In genomic region chr10:120876549-120877270, GRCm38 (mm10) we compare ENCODE assay signal across 9 mouse cellular contexts. TPM values are rescaled to one million over a fixed set of nuclear protein-coding genes. Genes with fewer than 3 reads are reported as not detected.
DNase-seq lines count a peak whose midpoint lies in the region; ATAC-seq lines count a peak whose summit lies in the region.
"Had no signal": no experiment of that assay in that cellular context is flagged by ENCODE, and none has a peak within 500 bp of the region (broad histone marks: within the 10 kb centered on the region; RNA-seq: fewer than 3 reads in every experiment).

No protein-coding gene starts in this region.

- H3K36me3 ChIP-seq in heart, embryonic 11.5 days (ENCODE audit: control insufficient read depth, insufficient read depth, low read length), result no peaks in the 10 kb centered on the region
- H3K36me3 ChIP-seq in embryonic facial prominence, embryonic 13.5 days, result no peaks in the 10 kb centered on the region
- no peaks in the 10 kb centered on the region for H3K36me3 ChIP-seq in liver, embryonic 15.5 days (replicated peaks)
- H3K36me3 ChIP-seq: midbrain, embryonic 12.5 days had no signal

- 55% methylated on average over 20 of the region's 20 CpGs for WGBS in heart, embryonic 11.5 days (ENCODE audit: insufficient replicate concordance)
- 56% methylated on average over 20 of the region's 20 CpGs for WGBS in embryonic facial prominence, embryonic 13.5 days
- WGBS in liver, embryonic 15.5 days (ENCODE audit: insufficient replicate concordance), result 62% methylated on average over 20 of the region's 20 CpGs

- H3K27ac ChIP-seq in heart, embryonic 11.5 days (ENCODE audit: low read depth, low read length), result peak overlapping the region; percentile 88
- no peak overlapping the region for H3K27ac ChIP-seq in embryonic facial prominence, embryonic 13.5 days
- H3K27ac ChIP-seq in liver, embryonic 15.5 days (replicated peaks), result no peak overlapping the region
- H3K27ac ChIP-seq: midbrain, embryonic 12.5 days had no signal

- H3K4me1 ChIP-seq in heart, embryonic 11.5 days (ENCODE audit: control insufficient read depth, insufficient read depth, low read length), result peaks cover 38% of the 10 kb centered on the region
- H3K4me1 ChIP-seq in embryonic facial prominence, embryonic 13.5 days, result peaks cover 43% of the 10 kb centered on the region
- peaks cover 6% of the 10 kb centered on the region; the same call in 1 of the 2 replicates for H3K4me1 ChIP-seq in liver, embryonic 15.5 days (replicated peaks)

- intact Hi-C loops in heart, postnatal 36 days (cut with DNase I), result loop anchor here (5.0 to 10.0 kb wide), 2 partner anchors 156 to 572 kb away; partner anchors contain the start of gene Wif1

- H3K9ac ChIP-seq in heart, embryonic 11.5 days (ENCODE audit: low read depth, low read length), result peak overlapping the region; percentile 47; the same call in 1 of the 2 replicates
- H3K9ac ChIP-seq in embryonic facial prominence, embryonic 13.5 days, result no peak overlapping the region
- no peak overlapping the region for H3K9ac ChIP-seq in liver, embryonic 15.5 days
- H3K9ac ChIP-seq: midbrain, embryonic 12.5 days had no signal

- peak overlapping the region; percentile 55 for H3K4me2 ChIP-seq in heart, embryonic 11.5 days
- H3K4me2 ChIP-seq in embryonic facial prominence, embryonic 13.5 days, result peak overlapping the region; percentile 42; the same call in 1 of the 2 replicates
- H3K4me2 ChIP-seq in liver, embryonic 15.5 days, result peak overlapping the region; percentile 44

- H3K9me3 ChIP-seq in heart, embryonic 11.5 days (replicated peaks; ENCODE audit: control insufficient read depth, low read length), result no peaks in the 10 kb centered on the region
- no peaks in the 10 kb centered on the region for H3K9me3 ChIP-seq in embryonic facial prominence, embryonic 13.5 days
- no peaks in the 10 kb centered on the region for H3K9me3 ChIP-seq in liver, embryonic 15.5 days (replicated peaks)
- H3K9me3 ChIP-seq: midbrain, embryonic 12.5 days had no signal

- no peaks in the 10 kb centered on the region for H3K27me3 ChIP-seq in heart, embryonic 11.5 days (ENCODE audit: control insufficient read depth, insufficient read depth, low read length)
- no peaks in the 10 kb centered on the region for H3K27me3 ChIP-seq in embryonic facial prominence, embryonic 13.5 days
- H3K27me3 ChIP-seq in liver, embryonic 15.5 days, result 0 out of 2 replicates have a peak, but pooled peaks cover 3% of the 10 kb centered on the region

- H3K4me3 ChIP-seq in heart, embryonic 11.5 days (ENCODE audit: low read depth, low read length), result peak overlapping the region; percentile 10; the same call in 1 of the 2 replicates
- H3K4me3 ChIP-seq in embryonic facial prominence, embryonic 13.5 days, result no peak overlapping the region
- H3K4me3 ChIP-seq in liver, embryonic 15.5 days (replicated peaks), result no peak overlapping the region
- H3K4me3 ChIP-seq: midbrain, embryonic 12.5 days had no signal

- no peak; the same call in 1 of the 2 replicates for ATAC-seq in heart, embryonic 11.5 days (replicated peaks; ENCODE audit: insufficient number of reproducible peaks, low FRiP score, low TSS enrichment)
- ATAC-seq in embryonic facial prominence, embryonic 13.5 days (ENCODE audit: insufficient number of reproducible peaks, insufficient read depth, low FRiP score, low TSS enrichment, low read depth), result no peak
- ATAC-seq in granulocyte monocyte progenitor cell, adult 5-6 weeks (replicated peaks; ENCODE audit: poor library complexity, severe bottlenecking), result 0 out of 2 replicates have a peak, but pooled peaks have one; percentile 2
- ATAC-seq in liver, embryonic 15.5 days (ENCODE audit: insufficient read depth), result no peak

- no peak for DNase-seq in heart, postnatal 36 days
- DNase-seq in ovary, adult 18-20 months (ENCODE audit: low spot score), result no peak
- no peak for DNase-seq in right cerebral cortex, postnatal 25 days
- DNase-seq in cerebellum, postnatal 10 days, result no peak

RNA-seq across cellular contexts. Expression of gene Msrb3, which starts 22.2 kb away (rescaled TPM):
- polyA plus RNA-seq in heart, embryonic 11.5 days (2014; fragmentation: Nextera tagmentation; extraction: Ambion mirVana), result 20.5 and 31.4 TPM in 2 replicates
- 10 to 100 TPM; 84.0 to 89.1 TPM for total RNA-seq in heart, postnatal 36 days (2021)
- polyA plus RNA-seq in embryonic facial prominence, embryonic 13.5 days (2015; fragmentation: Nextera tagmentation; extraction: Ambion mirVana), result 8.5 and 10.3 TPM in 2 replicates
- total RNA-seq in granulocyte monocyte progenitor cell, adult 5-6 weeks (2014; fragmentation: Nextera tagmentation), result 0.60 and 0.84 TPM in 2 replicates
- 0.36 and 0.52 TPM in 2 replicates for total RNA-seq in granulocyte monocyte progenitor cell, adult 5-6 weeks (2017)
- polyA plus RNA-seq in liver, embryonic 15.5 days (2015; fragmentation: Nextera tagmentation; extraction: Ambion mirVana), result 1.2 and 1.3 TPM in 2 replicates
